Mouse (Mus musculus) MEL (cell line): Measurements from ENCODE around the gene Susd6. TPM values are rescaled to one million over a fixed set of nuclear protein-coding genes. Genes with fewer than 3 reads are reported as not detected.

Experiments used
- DNase-seq: peaks from one replicate; pipeline ENCODE4 v3.0.0; 2011; ENCODE audit warnings: low read depth, low spot score
- H3K27ac ChIP-seq: 2 replicates; pipeline ENCODE4 v1.5.1; 2012; ENCODE audit warnings: low read depth, mild to moderate bottlenecking, control low read depth, low read length, moderate library complexity; ENCODE audit not compliant: control insufficient read depth
- H3K27me3 ChIP-seq, 2 experiments: fragments of 150-350 bp in 1 of 2; sonication (generic) in 1 of 2; 2 replicates each; pipeline ENCODE4 v1.6.1; 2012; ENCODE audit warnings: low read length in 2 of 2, mild to moderate bottlenecking in 2 of 2, improper control_type of control experiment in 1 of 2, moderate library complexity in 1 of 2; ENCODE audit not compliant: insufficient read depth in 2 of 2, control insufficient read depth in 1 of 2
- H3K36me3 ChIP-seq, 2 experiments: 2 replicates each; pipeline ENCODE4 v1.6.1; 2012 to 2014; ENCODE audit warnings: low read length in 2 of 2, improper control_type of control experiment in 1 of 2, inconsistent platforms in 1 of 2, mild to moderate bottlenecking in 1 of 2; ENCODE audit not compliant: insufficient read depth in 2 of 2, control insufficient read depth in 1 of 2
- H3K4me1 ChIP-seq, 2 experiments: fragments of 150-350 bp in 1 of 2; sonication (generic) in 1 of 2; 2 replicates each; pipeline ENCODE4 v1.6.1; 2012; ENCODE audit warnings: low read length in 2 of 2, improper control_type of control experiment in 1 of 2, mild to moderate bottlenecking in 1 of 2; ENCODE audit not compliant: insufficient read depth in 2 of 2, control insufficient read depth in 1 of 2
- H3K4me3 ChIP-seq, 2 experiments: fragments of 150-350 bp in 1 of 2; sonication (generic) in 1 of 2; 2 replicates each; pipeline ENCODE4 v1.5.1; 2012; ENCODE audit warnings: low read depth in 2 of 2, low read length in 2 of 2, mild to moderate bottlenecking in 2 of 2, moderate library complexity in 2 of 2, control low read depth in 1 of 2, improper control_type of control experiment in 1 of 2; ENCODE audit not compliant: control insufficient read depth in 1 of 2, insufficient read depth in 1 of 2
- H3K79me2 ChIP-seq: 2 replicates; pipeline ENCODE4 v1.6.1; 2012; ENCODE audit warnings: mild to moderate bottlenecking, low read length, moderate library complexity; ENCODE audit not compliant: control insufficient read depth, poor library complexity, insufficient read depth
- H3K9ac ChIP-seq: 2 replicates; pipeline ENCODE4 v1.6.1; 2012; ENCODE audit warnings: low read depth, mild to moderate bottlenecking, control low read depth, low read length, moderate library complexity; ENCODE audit not compliant: control insufficient read depth, poor library complexity, severe bottlenecking
- H3K9me3 ChIP-seq: fragments of 150-350 bp; sonication (generic); replicated peaks from 2 replicates; pipeline ENCODE4 v1.6.1; 2012; ENCODE audit warnings: mild to moderate bottlenecking, low read length, improper control_type of control experiment, moderate library complexity; ENCODE audit not compliant: insufficient read depth
- CHD2 ChIP-seq: IDR thresholded peaks from 2 replicates; pipeline ENCODE4 v1.6.1; 2011; ENCODE audit warnings: low read length, improper control_type of control experiment
- CTCF ChIP-seq, 3 experiments: IDR thresholded peaks in 2 of 3; conservative IDR thresholded peaks in 1 of 3; 2 replicates each; pipeline ENCODE4 v1.5.1; 2011 to 2012; ENCODE audit warnings: low read length in 3 of 3, low read depth in 2 of 3, mild to moderate bottlenecking in 2 of 3, improper control_type of control experiment in 1 of 3, inconsistent platforms in 1 of 3, mixed read lengths in 1 of 3, moderate library complexity in 1 of 3; ENCODE audit not compliant: control insufficient read depth in 1 of 3, insufficient read depth in 1 of 3, poor library complexity in 1 of 3, severe bottlenecking in 1 of 3
- ELF1 ChIP-seq: IDR thresholded peaks from 2 replicates; pipeline ENCODE4 v1.6.1; 2014; ENCODE audit warnings: low read depth, mild to moderate bottlenecking, inconsistent platforms, low read length, improper control_type of control experiment, moderate library complexity
- EP300 ChIP-seq, 2 experiments: IDR thresholded peaks; 2 replicates each; pipeline ENCODE4 v1.6.1; 2011; ENCODE audit warnings: improper control_type of control experiment in 2 of 2, low read length in 2 of 2, low read depth in 1 of 2, mild to moderate bottlenecking in 1 of 2
- ETS1 ChIP-seq: IDR thresholded peaks from 2 replicates; pipeline ENCODE4 v1.6.1; 2012; ENCODE audit warnings: low read depth, mild to moderate bottlenecking, inconsistent platforms, low read length, improper control_type of control experiment, moderate library complexity
- GABPA ChIP-seq: IDR thresholded peaks from 2 replicates; pipeline ENCODE4 v1.6.1; 2012; ENCODE audit warnings: low read depth, mild to moderate bottlenecking, inconsistent platforms, low read length, improper control_type of control experiment, moderate library complexity
- MAFK ChIP-seq: IDR thresholded peaks from 2 replicates; pipeline ENCODE4 v1.6.1; 2011; ENCODE audit warnings: low read depth, mild to moderate bottlenecking, low read length, improper control_type of control experiment, borderline replicate concordance
- MAX ChIP-seq: IDR thresholded peaks from 2 replicates; pipeline ENCODE4 v1.6.1; 2011; ENCODE audit warnings: low read length, improper control_type of control experiment
- MEF2A ChIP-seq: IDR thresholded peaks from 2 replicates; pipeline ENCODE4 v1.6.1; 2014; ENCODE audit warnings: low read depth, mild to moderate bottlenecking, inconsistent platforms, low read length, improper control_type of control experiment; ENCODE audit not compliant: poor library complexity, insufficient replicate concordance, severe bottlenecking; ENCODE audit errors: extremely low read depth
- MYC ChIP-seq: IDR thresholded peaks from 2 replicates; pipeline ENCODE4 v1.6.1; 2011; ENCODE audit warnings: low read depth, mild to moderate bottlenecking, low read length, improper control_type of control experiment, moderate library complexity
- POLR2AphosphoS2 ChIP-seq: IDR thresholded peaks from 2 replicates; pipeline ENCODE4 v1.6.1; 2011; ENCODE audit warnings: low read length, improper control_type of control experiment
- TAL1 ChIP-seq: IDR thresholded peaks from 2 replicates; pipeline ENCODE4 v1.6.1; 2012; ENCODE audit warnings: mild to moderate bottlenecking, inconsistent platforms, low read length, moderate library complexity, mixed read lengths
- TCF12 ChIP-seq: IDR thresholded peaks from 2 replicates; pipeline ENCODE4 v1.6.1; 2014; ENCODE audit warnings: low read depth, mild to moderate bottlenecking, inconsistent platforms, low read length, improper control_type of control experiment, moderate library complexity
- UBTF ChIP-seq: IDR thresholded peaks from 2 replicates; pipeline ENCODE4 v1.6.1; 2012; ENCODE audit warnings: low read depth, mild to moderate bottlenecking, inconsistent platforms, low read length, improper control_type of control experiment, moderate library complexity, borderline replicate concordance; ENCODE audit not compliant: insufficient read depth
- USF1 ChIP-seq: IDR thresholded peaks from 2 replicates; pipeline ENCODE4 v1.6.1; 2014; ENCODE audit warnings: low read depth, mild to moderate bottlenecking, inconsistent platforms, low read length, improper control_type of control experiment, moderate library complexity
- ZC3H11A ChIP-seq: IDR thresholded peaks from 2 replicates; pipeline ENCODE4 v1.6.1; 2012; ENCODE audit warnings: low read depth, mild to moderate bottlenecking, inconsistent platforms, low read length, improper control_type of control experiment
- ZMIZ1 ChIP-seq: IDR thresholded peaks from 2 replicates; pipeline ENCODE4 v1.6.1; 2012; ENCODE audit warnings: low read depth, mild to moderate bottlenecking, inconsistent platforms, low read length, improper control_type of control experiment, moderate library complexity
- ZNF384 ChIP-seq: IDR thresholded peaks from 2 replicates; pipeline ENCODE4 v1.6.1; 2012; ENCODE audit warnings: low read depth, mild to moderate bottlenecking, inconsistent platforms, low read length, improper control_type of control experiment
- polyA plus RNA-seq, 2 experiments: library from polyadenylated mRNA; stranded (reverse) in 1 of 2; unstranded in 1 of 2; fragments of >175 nt in 1 of 2; fragments of >200 nt in 1 of 2; gene quantifications; 2 replicates each; pipeline versions ENCODE4 v1.2.1 to v1.2.4; 2012; ENCODE audit warnings: low replicate concordance in 2 of 2, low read depth in 1 of 2; ENCODE audit not compliant: insufficient read length in 2 of 2, insufficient read depth in 1 of 2, missing spikeins in 1 of 2
- total RNA-seq: library from RNA; depleted of rRNA; stranded (reverse); fragments of 300-350 nt; gene quantifications from 2 replicates; pipeline ENCODE4 v1.2.3, GENCODE M21; 2012

Susd6 gene
- total and polyA plus RNA-seq, 3 experiments: 12.2 to 22.4 TPM; not detected in 1

- H3K4me3 ChIP-seq: no peak overlapping the region
- no peaks in the 10 kb centered on the region for H3K9me3 ChIP-seq
- DNase-seq: no peak
- H3K27ac ChIP-seq: no peak overlapping the region
- H3K9ac ChIP-seq: no peak overlapping the region
- H3K4me1 ChIP-seq: peaks cover 5 to 18% of the 10 kb centered on the region in 2 experiments
- H3K79me2 ChIP-seq: no peaks in the 10 kb centered on the region
- no peak for TF ChIP-seq ETS1
- TF ChIP-seq TAL1: no peak
- TF ChIP-seq MEF2A: no peak
- no peak for TF ChIP-seq ZNF384
- H3K36me3 ChIP-seq: peaks cover 0 to 14% of the 10 kb centered on the region in 2 experiments; a peak in 2 of 4 replicates
- peaks cover 0 to 1% of the 10 kb centered on the region in 2 experiments; a peak in 2 of 4 replicates for H3K27me3 ChIP-seq
These were observed 133.3 kb downstream of the Susd6 start for GRCm38 (mm10) chr12:80923602-80924001.

- DNase-seq: peak; percentile 50
These were observed 133.9 kb downstream of the Susd6 start for GRCm38 (mm10) chr12:80924205-80924604.

GRCm38 (mm10) chr12:80925919-80926318 is 135.6 kb downstream of the Susd6 start:
- TF ChIP-seq CTCF (IDR thresholded peaks at IDR 0.05 in 2 of 3, conservative IDR thresholded peaks at IDR 0.05 in 1 of 3; ENCODE audit: control insufficient read depth in 1 of 3, insufficient read depth in 1 of 3, low read depth in 2 of 3, low read length in 3 of 3, poor library complexity in 1 of 3, severe bottlenecking in 1 of 3) (no peak), USF1 (no peak), ZNF384 (no peak)
- TF ChIP-seq, all 39 proteins: peak for 0
- Histone ChIP-seq H3K9ac (no peak overlapping the region), H3K27ac (no peak overlapping the region)

More at GRCm38 (mm10) chr12:80924205-80924604, 133.9 kb downstream of the Susd6 start:
- no peak overlapping the region for H3K9ac ChIP-seq
- H3K9me3 ChIP-seq: no peaks in the 10 kb centered on the region
- TF ChIP-seq TAL1 (no peak), ELF1 (no peak), MAFK (no peak), GABPA (no peak), ZNF384 (no peak), UBTF (no peak), MYC (no peak), TCF12 (no peak), EP300 (IDR thresholded peaks at IDR 0.05; ENCODE audit: low read depth in 1 of 2, low read length in 2 of 2) (no peak), ZMIZ1 (no peak), POLR2AphosphoS2 (no peak), ETS1 (no peak), USF1 (no peak), CHD2 (no peak), ZC3H11A (no peak), MAX (no peak)
- peaks cover 5 to 18% of the 10 kb centered on the region in 2 experiments for H3K4me1 ChIP-seq
- H3K4me3 ChIP-seq: no peak overlapping the region
- H3K79me2 ChIP-seq: no peaks in the 10 kb centered on the region
- H3K36me3 ChIP-seq: peaks cover 0 to 14% of the 10 kb centered on the region in 2 experiments; a peak in 2 of 4 replicates
- H3K27ac ChIP-seq: no peak overlapping the region
- peaks cover 0 to 1% of the 10 kb centered on the region in 2 experiments; a peak in 2 of 4 replicates for H3K27me3 ChIP-seq

More at GRCm38 (mm10) chr12:80925919-80926318, 135.6 kb downstream of the Susd6 start:
- no peaks in the 10 kb centered on the region for H3K9me3 ChIP-seq
- H3K79me2 ChIP-seq: no peaks in the 10 kb centered on the region
- no peaks in the 10 kb centered on the region; a peak in 1 of 4 replicates for H3K27me3 ChIP-seq
- peaks cover 0 to 19% of the 10 kb centered on the region in 2 experiments; a peak in 2 of 4 replicates for H3K36me3 ChIP-seq
- peaks cover 9 to 23% of the 10 kb centered on the region in 2 experiments for H3K4me1 ChIP-seq
- DNase-seq: no peak
- no peak overlapping the region for H3K4me3 ChIP-seq
